Mouse (Mus musculus): ENCODE results near the gene Pkib.

- TF ChIP-seq CTCF (IDR thresholded peaks at IDR 0.05) (no peak), EP300 (IDR thresholded peaks at IDR 0.05) (no peak)
These were observed 44.0 kb downstream of the Pkib start for GRCm38 (mm10) chr10:57675740-57676139.
